Mouse (Mus musculus): ENCODE measurements around the gene Trp53bp2. TPM values are rescaled to one million over a fixed set of nuclear protein-coding genes. Genes with fewer than 3 reads are reported as not detected.

The Trp53bp2 gene
- polyA plus RNA-seq, 1 experiment from 2014 or later: 37.1 TPM

DNA sequence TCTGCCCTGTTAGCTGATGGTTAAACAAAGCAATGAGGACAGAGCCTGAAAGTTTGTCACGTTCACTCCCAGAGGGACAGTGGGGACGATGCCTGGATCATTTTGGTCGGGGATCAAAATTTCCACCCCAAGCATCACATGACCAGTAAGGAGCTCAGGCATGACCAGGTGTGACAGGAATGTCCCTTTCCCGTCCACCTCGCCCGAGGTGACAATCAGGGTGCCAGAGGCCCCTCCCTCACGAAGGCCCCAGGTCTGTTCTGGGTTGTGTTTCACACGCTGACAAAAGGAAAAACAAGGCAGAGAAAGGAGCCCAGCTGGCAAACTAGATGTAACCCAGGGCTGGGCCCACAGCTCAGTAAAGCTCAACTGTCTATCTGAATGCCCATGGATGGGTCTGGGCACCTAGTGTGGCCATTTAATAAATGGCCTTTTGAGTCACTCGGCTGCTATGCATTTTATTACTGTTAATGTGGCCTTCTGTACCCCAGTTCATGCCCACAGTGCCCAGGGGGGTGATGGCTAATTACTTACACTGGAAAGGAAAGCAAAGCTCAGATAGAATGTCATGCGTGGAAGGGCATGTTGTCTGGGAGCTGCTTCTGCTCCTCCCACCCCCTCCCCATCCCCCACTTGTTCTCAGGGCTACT lies 72.8 kb downstream of the Trp53bp2 start:
- no peak overlapping the region for H3K4me3 ChIP-seq
- H3K27me3 ChIP-seq (ENCODE audit: low read depth, poor library complexity, severe bottlenecking): no peaks in the 10 kb centered on the region
- H3K4me1 ChIP-seq: no peaks in the 10 kb centered on the region
- no peaks in the 10 kb centered on the region for H3K9me3 ChIP-seq (replicated peaks)
- DNase-seq (ENCODE audit: low spot score): no peak
- H3K36me3 ChIP-seq: peaks cover 99% of the 10 kb centered on the region
- WGBS: 85% methylated on average over 10 of the region's 10 CpGs
- H3K27ac ChIP-seq: no peak overlapping the region

- Histone ChIP-seq H3K4me3 (no peak overlapping the region), H3K36me3 (peaks cover 97% of the 10 kb centered on the region), H3K27ac (no peak overlapping the region), H3K27me3 (ENCODE audit: low read depth, poor library complexity, severe bottlenecking) (no peaks in the 10 kb centered on the region), H3K9me3 (replicated peaks) (no peaks in the 10 kb centered on the region), H3K4me1 (no peaks in the 10 kb centered on the region)
- WGBS: 89% methylated on average over 14 of the region's 14 CpGs
- DNase-seq (ENCODE audit: low spot score): no peak
Measured at GRCm38 (mm10) chr1:182482991-182483909, 74.3 kb downstream of the Trp53bp2 start.

DNA sequence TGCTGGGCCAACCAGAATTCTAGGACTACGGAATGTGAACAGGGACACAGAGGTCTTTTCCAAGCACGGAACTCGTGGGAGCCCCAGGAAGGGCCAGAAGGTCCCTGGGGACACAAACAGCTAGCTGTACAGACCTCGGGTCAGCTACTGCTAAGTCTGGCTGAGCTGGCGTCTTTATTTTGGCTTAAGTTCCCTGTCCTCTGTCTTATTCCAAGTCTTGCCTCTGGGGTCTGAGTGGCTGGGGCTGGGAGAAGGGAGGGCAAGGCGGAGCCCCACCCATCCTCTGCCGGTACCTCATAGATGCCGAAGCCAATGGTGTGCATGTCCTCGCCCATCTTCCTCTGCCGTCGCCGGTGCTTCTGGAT lies 74.9 kb downstream of the Trp53bp2 start:
- H3K27ac ChIP-seq: no peak overlapping the region
- no peaks in the 10 kb centered on the region for H3K4me1 ChIP-seq
- DNase-seq (ENCODE audit: low spot score): no peak
- WGBS: 95% methylated on average over 12 of the region's 12 CpGs
- no peaks in the 10 kb centered on the region for H3K27me3 ChIP-seq (ENCODE audit: low read depth, poor library complexity, severe bottlenecking)
- peaks cover 97% of the 10 kb centered on the region for H3K36me3 ChIP-seq
- no peak overlapping the region for H3K4me3 ChIP-seq
- no peaks in the 10 kb centered on the region for H3K9me3 ChIP-seq (replicated peaks)

DNA sequence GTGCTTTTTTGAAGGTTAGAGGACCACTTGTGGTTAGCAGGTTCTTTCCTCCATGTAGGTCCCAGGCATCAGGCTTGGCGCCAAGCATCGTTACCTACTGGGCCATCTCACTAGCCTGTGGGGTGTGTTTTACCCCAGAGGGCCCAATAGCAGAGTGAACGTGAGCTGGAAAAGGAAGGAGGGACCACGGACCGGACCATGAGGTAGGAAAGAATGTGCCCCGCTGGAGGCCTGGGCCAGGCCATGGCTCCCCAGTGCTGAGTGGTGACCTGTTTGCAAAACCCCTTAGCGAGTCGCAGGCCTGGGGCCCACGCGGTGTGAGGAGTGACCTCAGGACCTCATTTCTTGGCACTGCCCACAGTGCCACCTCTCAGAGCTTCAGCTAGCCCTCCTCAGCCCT lies 79.5 kb downstream of the Trp53bp2 start:
- Histone ChIP-seq H3K36me3 (peaks cover 89% of the 10 kb centered on the region), H3K9me3 (replicated peaks) (no peaks in the 10 kb centered on the region), H3K4me3 (no peak overlapping the region), H3K27me3 (ENCODE audit: low read depth, poor library complexity, severe bottlenecking) (no peaks in the 10 kb centered on the region), H3K27ac (no peak overlapping the region), H3K4me1 (peaks cover 8% of the 10 kb centered on the region)
- no peak for DNase-seq (ENCODE audit: low spot score)
- WGBS: 93% methylated on average over 10 of the region's 10 CpGs

- H3K4me3 ChIP-seq: peak overlapping the region; percentile 45
- WGBS: 12% methylated on average over 21 of the region's 21 CpGs
- H3K4me1 ChIP-seq: peaks cover 18% of the 10 kb centered on the region
- H3K27me3 ChIP-seq (ENCODE audit: low read depth, poor library complexity, severe bottlenecking): no peaks in the 10 kb centered on the region
- peak overlapping the region; percentile 75; the same call in 1 of the 2 replicates for H3K27ac ChIP-seq
- peak; percentile 90 for DNase-seq (ENCODE audit: low spot score)
- H3K36me3 ChIP-seq: peaks cover 74% of the 10 kb centered on the region
- no peaks in the 10 kb centered on the region for H3K9me3 ChIP-seq (replicated peaks)
Measured at GRCm38 (mm10) chr1:182489803-182490452, 81.0 kb downstream of the Trp53bp2 start.

GRCm38 (mm10) chr1:182490568-182490967 lies 81.6 kb downstream of the Trp53bp2 start:
- no peak overlapping the region for H3K4me3 ChIP-seq
- peak overlapping the region; percentile 75; the same call in 1 of the 2 replicates for H3K27ac ChIP-seq
- H3K36me3 ChIP-seq: peaks cover 68% of the 10 kb centered on the region

GRCm38 (mm10) chr1:182491839-182492238 lies 82.9 kb downstream of the Trp53bp2 start:
- peaks cover 28% of the 10 kb centered on the region for H3K4me1 ChIP-seq
- H3K27ac ChIP-seq: no peak overlapping the region
- H3K36me3 ChIP-seq: peaks cover 56% of the 10 kb centered on the region
- no peaks in the 10 kb centered on the region for H3K9me3 ChIP-seq (replicated peaks)
- H3K27me3 ChIP-seq (ENCODE audit: low read depth, poor library complexity, severe bottlenecking): no peaks in the 10 kb centered on the region
- H3K4me3 ChIP-seq: no peak overlapping the region
- DNase-seq (ENCODE audit: low spot score): no peak
- WGBS: 92% methylated on average over 6 of the region's 6 CpGs

More at GRCm38 (mm10) chr1:182490568-182490967, 81.6 kb downstream of the Trp53bp2 start:
- H3K4me1 ChIP-seq: peaks cover 20% of the 10 kb centered on the region
- WGBS: 82% methylated on average over 7 of the region's 7 CpGs
- no peaks in the 10 kb centered on the region for H3K27me3 ChIP-seq (ENCODE audit: low read depth, poor library complexity, severe bottlenecking)
- no peak for DNase-seq (ENCODE audit: low spot score)
- H3K9me3 ChIP-seq (replicated peaks): no peaks in the 10 kb centered on the region

DNA sequence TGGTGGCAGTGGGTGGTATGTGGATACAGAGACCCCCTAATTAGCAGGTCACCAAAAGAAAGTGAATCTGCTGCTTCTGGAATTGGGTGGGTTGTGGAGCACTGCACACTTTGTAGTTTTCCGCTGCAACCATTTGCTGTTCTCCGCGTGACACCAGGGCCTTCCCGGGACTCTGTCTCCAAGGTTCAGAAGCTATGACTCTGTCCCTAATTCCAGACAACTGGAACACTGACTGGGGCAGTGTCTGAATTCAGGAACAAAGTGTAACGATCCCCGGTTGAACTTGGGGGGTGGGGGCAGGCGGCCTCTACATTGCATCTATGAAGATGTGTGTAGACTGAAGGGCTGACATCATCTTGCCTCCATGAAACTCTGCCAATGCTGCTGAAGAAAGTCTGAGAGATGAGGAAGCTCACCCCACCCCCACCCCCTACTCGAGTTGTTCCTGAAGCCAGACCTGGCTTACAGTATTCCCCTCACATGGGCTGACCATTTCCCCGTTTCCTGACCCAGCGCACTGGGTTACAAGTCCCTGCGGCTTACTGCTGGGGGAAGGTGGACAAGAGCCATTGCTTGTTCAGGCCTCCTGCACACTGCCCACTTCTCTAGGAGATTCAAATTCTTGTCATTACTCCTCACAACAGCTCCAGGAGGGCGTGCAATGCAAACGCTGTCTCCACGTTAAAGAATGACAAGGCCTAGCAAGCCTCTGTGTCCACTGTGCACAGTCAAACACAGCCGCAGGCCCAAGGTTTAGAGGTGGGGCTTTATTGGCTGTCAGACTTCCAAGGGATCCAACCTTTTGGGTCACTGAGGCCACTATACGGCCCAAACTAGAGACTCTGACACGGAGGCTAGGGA lies 85.5 kb downstream of the Trp53bp2 start:
- H3K4me1 ChIP-seq: peaks cover 34% of the 10 kb centered on the region
- no peak overlapping the region for H3K4me3 ChIP-seq
- peaks cover 38% of the 10 kb centered on the region for H3K36me3 ChIP-seq
- H3K27me3 ChIP-seq (ENCODE audit: low read depth, poor library complexity, severe bottlenecking): no peaks in the 10 kb centered on the region
- 76% methylated on average over 17 of the region's 17 CpGs for WGBS
- no peaks in the 10 kb centered on the region for H3K9me3 ChIP-seq (replicated peaks)
- no peak for DNase-seq (ENCODE audit: low spot score)
- H3K27ac ChIP-seq: 0 out of 2 replicates have a peak overlapping the region, but pooled peaks have one; percentile 20

GRCm38 (mm10) chr1:182496685-182497084 lies 87.7 kb downstream of the Trp53bp2 start:
- no peaks in the 10 kb centered on the region for H3K27me3 ChIP-seq (ENCODE audit: low read depth, poor library complexity, severe bottlenecking)
- no peak overlapping the region for H3K4me3 ChIP-seq
- H3K27ac ChIP-seq: no peak overlapping the region
- peaks cover 42% of the 10 kb centered on the region for H3K36me3 ChIP-seq
- no peaks in the 10 kb centered on the region for H3K9me3 ChIP-seq (replicated peaks)
- peaks cover 31% of the 10 kb centered on the region for H3K4me1 ChIP-seq
- DNase-seq (ENCODE audit: low spot score): no peak
- 69% methylated on average over 6 of the region's 6 CpGs for WGBS

DNA sequence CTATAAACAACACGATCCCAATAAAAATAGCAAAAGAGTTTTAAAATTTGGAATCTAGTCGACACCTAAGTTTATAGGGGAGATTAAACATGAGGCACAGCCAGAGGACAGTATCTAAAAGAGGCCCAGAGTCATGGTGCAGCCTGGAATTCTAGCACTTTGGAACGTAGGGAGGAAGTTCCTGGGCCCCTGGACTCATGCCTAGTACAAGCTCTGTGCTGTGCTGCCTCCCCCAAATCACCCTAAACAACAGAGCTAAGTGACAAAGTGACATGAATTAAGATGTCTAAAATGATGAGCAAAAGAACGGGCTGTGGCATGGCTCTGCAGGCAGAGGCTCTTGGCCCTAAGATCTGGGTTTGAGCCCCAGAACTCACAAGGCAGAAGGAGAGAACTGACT lies 88.8 kb downstream of the Trp53bp2 start:
- no peaks in the 10 kb centered on the region for H3K27me3 ChIP-seq (ENCODE audit: low read depth, poor library complexity, severe bottlenecking)
- H3K36me3 ChIP-seq: peaks cover 40% of the 10 kb centered on the region
- no peak overlapping the region for H3K27ac ChIP-seq
- H3K4me1 ChIP-seq: peaks cover 31% of the 10 kb centered on the region
- H3K9me3 ChIP-seq (replicated peaks): no peaks in the 10 kb centered on the region
- 70% methylated on average over 4 of the region's 4 CpGs for WGBS
- no peak overlapping the region for H3K4me3 ChIP-seq
- DNase-seq (ENCODE audit: low spot score): no peak

DNA sequence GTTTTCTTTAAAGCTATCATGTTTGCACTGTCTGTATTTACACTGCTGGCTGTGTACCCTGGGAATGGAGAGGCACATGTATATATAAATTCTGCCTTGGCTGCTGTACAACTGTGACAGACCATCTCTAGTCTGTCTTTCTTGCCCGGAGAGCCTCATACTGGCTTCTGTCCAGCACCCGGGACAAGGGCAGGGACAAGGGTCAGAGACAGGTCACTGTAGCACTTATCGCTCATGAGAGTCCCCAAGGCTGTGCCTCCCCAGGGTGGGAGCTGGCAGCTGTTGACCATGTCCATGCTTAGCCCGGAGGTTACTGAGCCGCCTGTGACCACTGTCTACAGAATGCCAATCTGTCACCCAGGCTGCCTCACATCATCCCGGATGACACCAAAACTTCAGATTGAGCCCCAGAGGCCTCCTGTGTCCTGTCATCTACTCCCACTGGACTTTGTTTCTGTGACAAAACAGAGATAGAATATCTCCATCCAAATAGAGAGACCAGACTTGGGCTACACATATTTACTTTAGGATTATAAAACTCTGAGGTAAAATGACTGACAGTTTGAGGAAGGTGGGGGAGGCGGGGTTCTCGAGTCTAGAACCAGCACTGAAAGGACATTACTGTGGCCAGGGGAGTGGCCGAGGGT lies 90.6 kb downstream of the Trp53bp2 start:
- Histone ChIP-seq H3K27me3 (ENCODE audit: low read depth, poor library complexity, severe bottlenecking) (no peaks in the 10 kb centered on the region), H3K4me3 (no peak overlapping the region), H3K4me1 (peaks cover 35% of the 10 kb centered on the region), H3K27ac (no peak overlapping the region), H3K36me3 (peaks cover 37% of the 10 kb centered on the region), H3K9me3 (replicated peaks) (no peaks in the 10 kb centered on the region)
- DNase-seq (ENCODE audit: low spot score): no peak
- 84% methylated on average over 9 of the region's 9 CpGs for WGBS

DNA sequence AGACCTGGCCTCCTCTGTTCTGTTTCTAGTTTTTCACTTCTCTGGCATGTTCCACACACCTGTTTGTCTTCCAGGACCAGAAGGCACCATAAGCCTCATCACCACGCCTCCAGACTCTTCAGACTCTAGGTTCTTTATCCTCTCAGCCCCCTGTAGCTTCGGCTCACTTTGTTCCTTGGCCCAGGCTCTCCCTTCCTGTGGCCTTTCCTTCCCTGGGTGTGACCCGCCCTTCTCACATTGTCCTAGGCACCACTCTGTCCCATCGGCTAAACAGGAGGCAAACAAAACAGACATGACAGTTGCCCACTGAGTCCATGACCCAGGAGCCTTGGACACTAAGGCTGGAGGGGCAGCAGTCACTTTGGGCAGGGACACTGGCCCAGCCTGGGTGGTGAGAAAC lies 91.3 kb downstream of the Trp53bp2 start:
- Histone ChIP-seq H3K36me3 (peaks cover 43% of the 10 kb centered on the region), H3K27me3 (ENCODE audit: low read depth, poor library complexity, severe bottlenecking) (no peaks in the 10 kb centered on the region), H3K27ac (no peak overlapping the region), H3K9me3 (replicated peaks) (no peaks in the 10 kb centered on the region), H3K4me1 (peaks cover 31% of the 10 kb centered on the region), H3K4me3 (no peak overlapping the region)
- 66% methylated on average over 4 of the region's 4 CpGs for WGBS
- DNase-seq (ENCODE audit: low spot score): no peak

All from limb, embryonic 10.5 days (tissue).